Comparison of ENCODE assay signal across 24 mouse cellular contexts in genomic region chr4:68148483-68149069, GRCm38 (mm10).
DNase-seq lines count a peak whose midpoint lies in the region; ATAC-seq and TF ChIP-seq lines count a peak whose summit lies in the region.
"Had no signal": no experiment of that assay in that cellular context is flagged by ENCODE, and none has a peak within 500 bp of the region (broad histone marks: within the 10 kb centered on the region; RNA-seq: fewer than 3 reads in every experiment).

No protein-coding gene starts in this region.

- H3K36me3 ChIP-seq in midbrain, embryonic 11.5 days (ENCODE audit: control insufficient read depth, insufficient read depth, low read length): no peaks in the 10 kb centered on the region
- H3K36me3 ChIP-seq in midbrain, embryonic 16.5 days (ENCODE audit: control insufficient read depth, insufficient read depth, low read length): no peaks in the 10 kb centered on the region
- no peaks in the 10 kb centered on the region for H3K36me3 ChIP-seq in midbrain, embryonic 12.5 days
- H3K36me3 ChIP-seq in midbrain, embryonic 14.5 days (ENCODE audit: control insufficient read depth, insufficient read depth, low read length): no peaks in the 10 kb centered on the region
- H3K36me3 ChIP-seq: embryonic facial prominence, embryonic 13.5 days; embryonic facial prominence, embryonic 15.5 days; forebrain, embryonic 10.5 days; forebrain, embryonic 12.5 days had no signal

- H3K27me3 ChIP-seq in midbrain, embryonic 11.5 days (ENCODE audit: control insufficient read depth, insufficient read depth, low read length): no peaks in the 10 kb centered on the region
- no peaks in the 10 kb centered on the region for H3K27me3 ChIP-seq in midbrain, embryonic 16.5 days (ENCODE audit: control insufficient read depth, insufficient read depth, low read depth, low read length)
- H3K27me3 ChIP-seq in midbrain, embryonic 12.5 days: no peaks in the 10 kb centered on the region
- H3K27me3 ChIP-seq in midbrain, embryonic 14.5 days (ENCODE audit: control insufficient read depth, insufficient read depth, low read length): no peaks in the 10 kb centered on the region
- H3K27me3 ChIP-seq: embryonic facial prominence, embryonic 13.5 days; embryonic facial prominence, embryonic 15.5 days; forebrain, embryonic 12.5 days had no signal

- H3K4me1 ChIP-seq in midbrain, embryonic 11.5 days (ENCODE audit: control insufficient read depth, insufficient read depth, low read length): peaks cover 3% of the 10 kb centered on the region; the same call in 1 of the 2 replicates
- no peaks in the 10 kb centered on the region for H3K4me1 ChIP-seq in midbrain, embryonic 16.5 days (ENCODE audit: control insufficient read depth, insufficient read depth, low read length)
- H3K4me1 ChIP-seq in midbrain, embryonic 12.5 days: no peaks in the 10 kb centered on the region; the same call in 1 of the 2 replicates
- H3K4me1 ChIP-seq in midbrain, embryonic 14.5 days (ENCODE audit: control insufficient read depth, insufficient read depth, low read length): peaks cover 3% of the 10 kb centered on the region; the same call in 1 of the 2 replicates
- H3K4me1 ChIP-seq: embryonic facial prominence, embryonic 13.5 days; embryonic facial prominence, embryonic 15.5 days; forebrain, embryonic 10.5 days had no signal

- no peak for TF ChIP-seq POLR2A in brain, embryonic 14.5 days (IDR thresholded peaks at IDR 0.05; ENCODE audit: borderline replicate concordance, extremely low read depth, insufficient read depth, insufficient read length, poor library complexity, severe bottlenecking)

- no peak overlapping the region for H3K27ac ChIP-seq in midbrain, embryonic 11.5 days (ENCODE audit: low read depth, low read length)
- H3K27ac ChIP-seq in midbrain, embryonic 16.5 days (ENCODE audit: low read length): no peak overlapping the region
- H3K27ac ChIP-seq in midbrain, embryonic 12.5 days (replicated peaks): no peak overlapping the region
- H3K27ac ChIP-seq in midbrain, embryonic 14.5 days (replicated peaks; ENCODE audit: low read depth, low read length): no peak overlapping the region
- H3K27ac ChIP-seq: embryonic facial prominence, embryonic 13.5 days; embryonic facial prominence, embryonic 15.5 days; forebrain, embryonic 10.5 days; forebrain, embryonic 12.5 days had no signal

- peak; percentile 85 for DNase-seq in midbrain, embryonic 11.5 days (ENCODE audit: low spot score, missing footprints)
- peak; percentile 47 for DNase-seq in brain, embryonic 14.5 days (ENCODE audit: low read depth)
- DNase-seq in midbrain, embryonic 14.5 days: peak; percentile 33
- DNase-seq in adrenal gland, adult 2 months: no peak
- no peak for DNase-seq in layer of hippocampus, adult 8-10 months (ENCODE audit: low spot score in 2 of 2)
- DNase-seq: adrenal gland, adult 8-10 months; adrenal gland, postnatal 14 days; adrenal gland, postnatal 36 days; cerebellum, adult 11 months; cerebellum, adult 18-20 months; cerebellum, adult 8-10 months; cerebellum, adult 9-11 months; cerebellum, postnatal 14 days; cerebellum, postnatal 36 days had no signal

- no peak overlapping the region for H3K9ac ChIP-seq in midbrain, embryonic 11.5 days (ENCODE audit: low read length)
- no peak overlapping the region for H3K9ac ChIP-seq in midbrain, embryonic 16.5 days (ENCODE audit: low read depth, low read length)
- H3K9ac ChIP-seq in midbrain, embryonic 12.5 days (replicated peaks): no peak overlapping the region
- no peak overlapping the region for H3K9ac ChIP-seq in midbrain, embryonic 14.5 days (replicated peaks; ENCODE audit: low read length)
- H3K9ac ChIP-seq: embryonic facial prominence, embryonic 13.5 days; embryonic facial prominence, embryonic 15.5 days; forebrain, embryonic 12.5 days had no signal

- no peak for TF ChIP-seq CTCF in brain, embryonic 14.5 days (IDR thresholded peaks at IDR 0.05; ENCODE audit: borderline replicate concordance, extremely low read depth, insufficient read depth, insufficient read length)

- H3K4me3 ChIP-seq in midbrain, embryonic 11.5 days (ENCODE audit: low read depth, low read length): no peak overlapping the region
- H3K4me3 ChIP-seq in midbrain, embryonic 16.5 days (ENCODE audit: low read depth, low read length): no peak overlapping the region
- no peak overlapping the region for H3K4me3 ChIP-seq in midbrain, embryonic 12.5 days
- H3K4me3 ChIP-seq in midbrain, embryonic 14.5 days (replicated peaks; ENCODE audit: low read depth, low read length): no peak overlapping the region
- H3K4me3 ChIP-seq: embryonic facial prominence, embryonic 13.5 days; embryonic facial prominence, embryonic 15.5 days; erythroblast, embryonic 14.5 days; forebrain, embryonic 10.5 days; forebrain, embryonic 12.5 days had no signal

- 36% methylated on average over 5 of the region's 5 CpGs for WGBS in midbrain, embryonic 11.5 days
- 30% methylated on average over 5 of the region's 5 CpGs for WGBS in midbrain, embryonic 16.5 days
- WGBS in midbrain, embryonic 12.5 days: 34% methylated on average over 5 of the region's 5 CpGs
- 22% methylated on average over 5 of the region's 5 CpGs for WGBS in midbrain, embryonic 14.5 days

- peak; percentile 76 for ATAC-seq in midbrain, embryonic 11.5 days (ENCODE audit: low FRiP score)
- no peak for ATAC-seq in midbrain, embryonic 16.5 days
- ATAC-seq in midbrain, embryonic 12.5 days (ENCODE audit: low FRiP score, low read depth): peak; percentile 76
- no peak for ATAC-seq in midbrain, embryonic 14.5 days (ENCODE audit: low FRiP score, low TSS enrichment)
- ATAC-seq in monocyte, adult 5-6 weeks (replicated peaks; ENCODE audit: insufficient number of reproducible peaks, low FRiP score, low TSS enrichment, poor library complexity, severe bottlenecking): no peak
- ATAC-seq: forebrain, embryonic 14.5 days; forebrain, embryonic 16.5 days had no signal

- no peaks in the 10 kb centered on the region for H3K9me3 ChIP-seq in midbrain, embryonic 11.5 days (ENCODE audit: control insufficient read depth, low read length)
- no peaks in the 10 kb centered on the region for H3K9me3 ChIP-seq in midbrain, embryonic 16.5 days (replicated peaks; ENCODE audit: control insufficient read depth, low read length, poor library complexity, severe bottlenecking)
- H3K9me3 ChIP-seq in midbrain, embryonic 12.5 days: no peaks in the 10 kb centered on the region
- no peaks in the 10 kb centered on the region for H3K9me3 ChIP-seq in midbrain, embryonic 14.5 days (ENCODE audit: control insufficient read depth, low read length)
- H3K9me3 ChIP-seq: embryonic facial prominence, embryonic 13.5 days; embryonic facial prominence, embryonic 15.5 days; forebrain, embryonic 10.5 days; forebrain, embryonic 12.5 days had no signal

- H3K4me2 ChIP-seq in midbrain, embryonic 11.5 days: no peak overlapping the region
- H3K4me2 ChIP-seq in midbrain, embryonic 16.5 days (ENCODE audit: low read length): no peak overlapping the region
- no peak overlapping the region for H3K4me2 ChIP-seq in midbrain, embryonic 12.5 days (replicated peaks)
- H3K4me2 ChIP-seq in midbrain, embryonic 14.5 days (ENCODE audit: low read length): no peak overlapping the region
- H3K4me2 ChIP-seq: embryonic facial prominence, embryonic 13.5 days; embryonic facial prominence, embryonic 15.5 days; forebrain, embryonic 12.5 days had no signal

Comparison
In these comparisons a context has a peak if more than half of its experiments do, and no peak if none do; other contexts are left out.
1. ATAC-seq: peak in midbrain, embryonic 11.5 days (single experiment) and midbrain, embryonic 12.5 days (single experiment); none in midbrain, embryonic 16.5 days (single experiment), midbrain, embryonic 14.5 days (single experiment) and monocyte, adult 5-6 weeks (single experiment).
2. DNase-seq: peak in midbrain, embryonic 11.5 days (single experiment), brain, embryonic 14.5 days (single experiment) and midbrain, embryonic 14.5 days (single experiment); none in adrenal gland, adult 2 months (single experiment) and layer of hippocampus, adult 8-10 months (0 of 2).